Mouse (Mus musculus) forebrain, embryonic 10.5 days (tissue): ENCODE measurements at regions not wholly inside any gene's neighbourhood (a gene's known extent, or its start where the extent isn't known, plus 50 kb on each side); places are given as distances from the start of the nearest gene placed in this dataset.

Source experiments
- DNase-seq: peaks from one replicate; pipeline ENCODE4 v3.0.0-alpha.2; 2017; ENCODE audit warnings: low spot score; ENCODE audit errors: extremely low spot score
- H3K27ac ChIP-seq: fragments of 300-500 bp; sonication (generic); 2 replicates; pipeline ENCODE4 v1.5.1; 2016; ENCODE audit warnings: mild to moderate bottlenecking
- H3K27me3 ChIP-seq: fragments of 300-500 bp; sonication (generic); 2 replicates; pipeline ENCODE4 v1.6.1; 2016; ENCODE audit warnings: mild to moderate bottlenecking; ENCODE audit not compliant: poor library complexity, severe bottlenecking
- H3K36me3 ChIP-seq: fragments of 300-500 bp; sonication (generic); replicated peaks from 2 replicates; pipeline ENCODE4 v1.6.1; 2016; ENCODE audit warnings: mild to moderate bottlenecking, moderate library complexity
- H3K4me1 ChIP-seq: fragments of 300-500 bp; sonication (generic); 2 replicates; pipeline ENCODE4 v1.6.1; 2016
- H3K4me3 ChIP-seq: fragments of 300-500 bp; sonication (generic); 2 replicates; pipeline ENCODE4 v1.5.1; 2016; ENCODE audit warnings: mild to moderate bottlenecking, moderate library complexity
- H3K9me3 ChIP-seq: fragments of 300-500 bp; sonication (generic); 2 replicates; pipeline ENCODE4 v1.6.1; 2016; ENCODE audit warnings: mild to moderate bottlenecking, moderate library complexity
- WGBS: fragments of 180-500 bp; shearing (Covaris S2); methylation state at CpG from one replicate; pipeline ENCODE4 v1.1.7; 2016; 5-methylcytosine and 5-hydroxymethylcytosine counted together

DNA sequence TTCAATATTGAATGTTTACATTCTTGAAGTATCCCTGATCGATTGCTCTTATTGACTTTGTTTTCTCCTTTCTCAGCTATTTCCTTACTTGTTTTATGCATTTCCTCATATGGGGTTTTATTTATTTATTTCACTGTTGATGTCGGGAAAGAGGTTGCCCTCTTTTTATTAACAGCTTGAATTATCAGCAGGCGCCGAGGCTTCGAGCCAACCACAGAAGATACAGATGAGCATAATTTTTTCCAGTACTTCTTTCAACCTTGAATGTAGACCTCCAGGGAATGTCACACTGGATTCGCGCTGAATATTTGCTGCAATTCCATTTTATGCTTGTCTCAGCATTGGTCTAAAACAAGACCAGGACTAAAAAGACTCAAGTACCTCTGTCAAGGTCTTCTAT lies 183.4 kb upstream of the Cntn6 start:
- H3K4me1 ChIP-seq = no peaks in the 10 kb centered on the region
- H3K27ac ChIP-seq = no peak overlapping the region
- DNase-seq = no peak
- H3K9me3 ChIP-seq = no peaks in the 10 kb centered on the region
- no peaks in the 10 kb centered on the region for H3K27me3 ChIP-seq
- H3K36me3 ChIP-seq = no peaks in the 10 kb centered on the region
- 92% methylated on average over 7 of the region's 7 CpGs for WGBS
- H3K4me3 ChIP-seq = no peak overlapping the region

DNA sequence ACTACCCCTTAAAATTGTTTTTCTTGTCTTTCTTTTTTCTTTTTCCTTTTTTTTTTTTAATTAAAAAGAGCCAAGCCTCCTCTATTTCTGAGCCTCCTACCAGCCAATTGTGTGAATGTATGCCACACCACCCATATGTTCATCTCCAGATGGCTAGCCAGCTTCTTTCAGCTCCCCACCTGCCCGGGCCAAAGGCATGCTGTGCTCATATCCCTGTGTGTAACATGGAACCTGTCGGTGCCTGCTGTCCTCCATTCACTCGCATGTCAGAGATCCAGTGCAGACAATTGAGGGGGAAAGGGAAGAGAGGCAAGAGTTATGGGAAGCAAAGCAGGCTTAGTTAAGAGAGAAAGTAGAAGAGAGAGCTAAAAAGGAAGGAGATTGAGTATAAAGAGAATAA lies 179.6 kb upstream of the Cntn6 start:
- Histone ChIP-seq H3K9me3 (no peaks in the 10 kb centered on the region), H3K4me1 (no peaks in the 10 kb centered on the region), H3K4me3 (no peak overlapping the region), H3K27ac (no peak overlapping the region), H3K36me3 (no peaks in the 10 kb centered on the region), H3K27me3 (no peaks in the 10 kb centered on the region)
- WGBS = 61% methylated on average over 3 of the region's 3 CpGs
- DNase-seq = peak; percentile 15

DNA sequence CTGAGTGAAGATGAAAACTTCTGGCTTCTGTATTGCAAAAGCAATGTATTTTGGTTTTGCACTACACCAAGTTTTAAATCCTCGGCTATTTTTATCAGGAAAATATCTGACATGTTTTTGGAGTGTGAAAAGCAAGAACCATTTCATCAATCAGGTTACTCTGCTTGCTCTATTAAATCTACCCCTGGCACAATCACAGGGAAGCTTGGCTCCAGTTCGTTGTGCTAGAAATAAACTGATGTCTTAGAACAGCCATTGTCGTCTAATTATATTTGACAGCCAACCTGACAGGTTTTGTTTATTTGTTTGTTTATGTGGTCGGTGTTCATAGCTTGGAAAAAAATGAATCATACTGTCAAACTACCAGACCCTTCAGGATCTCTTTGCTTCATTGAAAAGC lies 174.1 kb upstream of the Cntn6 start:
- H3K27ac ChIP-seq = no peak overlapping the region
- no peaks in the 10 kb centered on the region for H3K27me3 ChIP-seq
- H3K4me3 ChIP-seq = no peak overlapping the region
- WGBS = 89% methylated on average over 4 of the region's 4 CpGs
- no peaks in the 10 kb centered on the region for H3K36me3 ChIP-seq
- no peaks in the 10 kb centered on the region for H3K4me1 ChIP-seq
- DNase-seq = no peak
- H3K9me3 ChIP-seq = no peaks in the 10 kb centered on the region

DNA sequence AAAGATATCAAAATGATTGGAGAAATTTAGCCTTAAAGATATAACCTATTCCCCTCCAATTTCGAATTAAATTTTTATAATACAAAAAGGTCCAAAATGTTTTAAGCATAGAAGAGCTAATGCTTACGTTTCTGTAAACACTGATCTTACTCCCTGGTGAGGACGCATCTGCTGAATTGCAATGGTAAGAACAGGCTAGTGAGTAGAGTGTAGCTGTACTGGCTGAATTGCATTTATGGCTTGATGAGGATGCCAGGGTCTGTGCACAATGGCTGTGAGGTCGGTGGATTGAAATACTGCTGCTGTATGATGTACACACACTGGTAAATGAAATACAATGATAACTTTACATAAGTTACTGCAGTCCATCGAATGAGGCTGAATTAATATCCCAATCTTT lies 170.4 kb upstream of the Cntn6 start:
- no peaks in the 10 kb centered on the region for H3K36me3 ChIP-seq
- no peak overlapping the region for H3K4me3 ChIP-seq
- WGBS = 83% methylated on average over 5 of the region's 5 CpGs
- no peaks in the 10 kb centered on the region for H3K27me3 ChIP-seq
- no peaks in the 10 kb centered on the region for H3K4me1 ChIP-seq
- no peaks in the 10 kb centered on the region for H3K9me3 ChIP-seq
- no peak overlapping the region for H3K27ac ChIP-seq
- DNase-seq = no peak

DNA sequence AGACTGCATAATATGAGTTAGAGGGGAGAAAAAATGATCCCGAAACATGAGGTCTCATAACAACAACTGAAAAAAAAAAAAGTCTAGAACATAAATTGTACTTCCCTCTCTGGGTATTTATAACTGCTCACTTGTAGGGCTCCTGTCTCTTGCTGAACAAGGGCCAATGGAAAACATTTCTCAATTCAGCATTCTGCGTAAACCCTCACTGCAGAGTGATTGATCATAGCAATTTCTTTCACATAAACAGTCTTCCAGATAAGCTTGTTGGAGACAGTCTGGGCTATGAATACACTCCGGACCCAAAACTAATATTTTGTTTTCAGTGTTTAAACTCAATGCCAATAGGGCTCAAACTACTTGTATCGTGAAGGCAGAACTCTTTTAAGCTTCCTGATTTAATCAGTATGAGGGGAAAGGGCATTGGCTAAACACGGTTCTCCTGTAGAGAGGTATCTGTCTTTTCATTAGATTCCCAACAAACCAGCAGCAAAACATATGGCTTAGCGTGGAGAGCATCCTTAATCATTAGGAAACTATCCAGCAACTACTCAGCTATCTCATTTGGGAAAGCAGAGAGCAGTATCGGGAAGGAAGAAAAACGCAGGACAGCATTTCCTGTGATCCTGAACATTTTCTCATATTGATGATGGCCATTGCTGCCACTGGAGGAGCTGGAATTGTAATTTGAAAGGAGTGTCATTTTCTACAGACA lies 153.3 kb upstream of the Cntn6 start:
- Histone ChIP-seq H3K4me3 (no peak overlapping the region), H3K4me1 (no peaks in the 10 kb centered on the region), H3K27ac (no peak overlapping the region), H3K36me3 (no peaks in the 10 kb centered on the region), H3K27me3 (no peaks in the 10 kb centered on the region), H3K9me3 (no peaks in the 10 kb centered on the region)
- WGBS = 84% methylated on average over 8 of the region's 8 CpGs
- no peak for DNase-seq

DNA sequence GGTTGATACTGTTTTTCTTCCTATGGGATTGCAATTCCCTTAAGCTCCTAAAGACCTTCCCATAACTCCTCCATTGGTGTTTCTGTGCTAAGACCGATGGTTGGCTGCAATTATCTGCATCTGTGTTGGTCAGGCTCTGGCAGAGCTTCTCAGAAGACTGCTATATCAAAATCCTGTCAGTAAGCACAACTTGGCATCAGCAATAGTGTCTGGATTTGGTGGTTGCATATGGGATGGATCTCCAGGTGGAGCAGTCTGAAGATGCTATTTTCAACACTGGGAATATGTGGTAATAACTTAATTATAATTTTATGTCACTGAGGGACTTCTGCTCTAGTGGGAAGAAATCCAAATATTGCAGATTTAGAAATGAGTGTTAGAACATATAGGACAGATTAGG lies 148.6 kb upstream of the Cntn6 start:
- WGBS = 81% methylated on average over 1 of the region's 1 CpGs
- DNase-seq = no peak

More for the DNA sequence above, 148.6 kb upstream of the Cntn6 start:
- no peak overlapping the region for H3K27ac ChIP-seq
- H3K27me3 ChIP-seq = no peaks in the 10 kb centered on the region
- no peaks in the 10 kb centered on the region for H3K4me1 ChIP-seq
- no peak overlapping the region for H3K4me3 ChIP-seq
- no peaks in the 10 kb centered on the region for H3K9me3 ChIP-seq
- no peaks in the 10 kb centered on the region for H3K36me3 ChIP-seq
